Comparison of ENCODE assay signal across 8 mouse cellular contexts in the genomic region with DNA sequence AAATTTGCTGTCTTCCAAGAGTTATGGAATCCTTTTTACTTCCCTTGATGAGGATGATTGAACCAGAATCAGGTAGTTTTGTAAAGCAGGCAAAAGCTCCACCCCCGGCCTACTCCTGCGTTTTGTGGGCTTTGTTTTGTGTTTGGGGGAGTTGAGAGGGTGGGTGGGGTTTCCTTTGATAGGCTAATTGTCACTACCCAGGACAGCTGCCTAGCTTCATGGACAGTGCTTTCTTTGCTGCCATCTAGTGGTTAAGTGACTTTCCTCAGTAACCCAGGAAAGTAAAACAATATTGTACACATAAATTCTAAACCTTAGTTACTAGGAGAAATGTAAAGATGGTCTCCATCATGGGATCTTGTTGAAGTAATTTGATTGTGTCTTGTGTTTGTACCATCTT.
A peak's percentile ranks its signal among the peaks of the same experiment; 100 is the strongest.
DNase-seq lines count a peak whose midpoint lies in the region; ATAC-seq and TF ChIP-seq lines count a peak whose summit lies in the region.

No protein-coding gene starts in this region.

- ATAC-seq in kidney, embryonic 16.5 days (ENCODE audit: low FRiP score, low TSS enrichment) = no peak
- no peak for ATAC-seq in liver, embryonic 14.5 days (ENCODE audit: insufficient read depth)
- no peak for ATAC-seq in stomach, postnatal 0 days (ENCODE audit: low FRiP score, low TSS enrichment)

- H3K9me3 ChIP-seq in kidney, embryonic 16.5 days (ENCODE audit: low read length) = no peaks in the 10 kb centered on the region
- no peaks in the 10 kb centered on the region for H3K9me3 ChIP-seq in liver, embryonic 14.5 days (ENCODE audit: control insufficient read depth, low read length)
- no peaks in the 10 kb centered on the region for H3K9me3 ChIP-seq in stomach, postnatal 0 days (ENCODE audit: control insufficient read depth, low read length)

- peak; percentile 50 for DNase-seq in kidney, adult 2 months
- peak; percentile 64 for DNase-seq in A20 (ENCODE audit: low read depth, low spot score)
- DNase-seq in CD8-positive naive resting alpha-beta T cell, adult 2 months (ENCODE audit: low read depth in 2 of 2, low spot score in 2 of 2) = peak; percentile 16 to 49
- peak; percentile 84 for DNase-seq in embryo, embryonic 10.5 days (ENCODE audit: low spot score)
- DNase-seq in liver, embryonic 14.5 days (ENCODE audit: low read depth in 3 of 3, low spot score in 3 of 3) = peak; percentile 18 to 30 (median 26)
- DNase-seq in stomach, postnatal 0 days (ENCODE audit: low spot score) = no peak
- no peak for DNase-seq in right cerebral cortex, adult 2 months (ENCODE audit: low spot score in 2 of 2)

- H3K27me3 ChIP-seq in kidney, adult 2 months (replicated peaks; ENCODE audit: control insufficient read depth, insufficient read depth, low read length) = no peaks in the 10 kb centered on the region
- H3K27me3 ChIP-seq in kidney, embryonic 16.5 days (ENCODE audit: insufficient read depth, low read length) = no peaks in the 10 kb centered on the region
- H3K27me3 ChIP-seq in liver, embryonic 14.5 days (ENCODE audit: control insufficient read depth, insufficient read depth, low read length) = no peaks in the 10 kb centered on the region
- no peaks in the 10 kb centered on the region for H3K27me3 ChIP-seq in stomach, postnatal 0 days (ENCODE audit: control insufficient read depth, insufficient read depth, low read length)

- no peak for TF ChIP-seq POLR2A in kidney, adult 2 months (IDR thresholded peaks at IDR 0.05; ENCODE audit: low read depth, low read length)

- no peak for TF ChIP-seq EP300 in liver, embryonic 14.5 days (IDR thresholded peaks at IDR 0.05; ENCODE audit: low read depth)
- TF ChIP-seq EP300 in stomach, postnatal 0 days (optimal IDR thresholded peaks at IDR 0.05) = no peak

- no peak overlapping the region for H3K9ac ChIP-seq in kidney, embryonic 16.5 days (replicated peaks; ENCODE audit: low read length)
- H3K9ac ChIP-seq in liver, embryonic 14.5 days (replicated peaks) = no peak overlapping the region
- H3K9ac ChIP-seq in stomach, postnatal 0 days (ENCODE audit: low read length) = no peak overlapping the region

- H3K4me2 ChIP-seq in kidney, embryonic 16.5 days (replicated peaks; ENCODE audit: low read depth, low read length) = no peak overlapping the region
- H3K4me2 ChIP-seq in liver, embryonic 14.5 days (ENCODE audit: low read depth) = no peak overlapping the region
- H3K4me2 ChIP-seq in stomach, postnatal 0 days (replicated peaks; ENCODE audit: low read depth) = no peak overlapping the region

- 0 out of 2 replicates have a peak, but pooled peaks have one; percentile 27 for TF ChIP-seq CTCF in kidney, adult 2 months (conservative IDR thresholded peaks at IDR 0.05; ENCODE audit: insufficient read depth, insufficient read length, low read depth, low read length)
- peak; percentile 64 for TF ChIP-seq CTCF in liver, embryonic 14.5 days (IDR thresholded peaks at IDR 0.05; ENCODE audit: low read depth)
- TF ChIP-seq CTCF in stomach, postnatal 0 days (IDR thresholded peaks at IDR 0.05; ENCODE audit: low read depth) = peak; percentile 82

- 12% methylated on average over 2 of the region's 2 CpGs for WGBS in kidney, adult 2 months
- WGBS in kidney, embryonic 16.5 days = 0% methylated on average over 2 of the region's 2 CpGs
- 2% methylated on average over 2 of the region's 2 CpGs for WGBS in liver, embryonic 14.5 days (ENCODE audit: insufficient replicate concordance)
- 0% methylated on average over 2 of the region's 2 CpGs for WGBS in stomach, postnatal 0 days

- H3K27ac ChIP-seq in kidney, adult 2 months (ENCODE audit: insufficient read depth, low read depth, low read length) = no peak overlapping the region
- no peak overlapping the region for H3K27ac ChIP-seq in kidney, embryonic 16.5 days (ENCODE audit: low read length)
- no peak overlapping the region for H3K27ac ChIP-seq in liver, embryonic 14.5 days
- no peak overlapping the region for H3K27ac ChIP-seq in stomach, postnatal 0 days (replicated peaks)

- H3K4me3 ChIP-seq in kidney, adult 2 months (ENCODE audit: insufficient read depth, low read depth, low read length) = no peak overlapping the region
- H3K4me3 ChIP-seq in kidney, embryonic 16.5 days (ENCODE audit: low read length) = no peak overlapping the region
- H3K4me3 ChIP-seq in liver, embryonic 14.5 days (ENCODE audit: insufficient read depth in 1 of 2, low read depth in 2 of 2, low read length in 2 of 2) = no peak overlapping the region
- H3K4me3 ChIP-seq in stomach, postnatal 0 days (ENCODE audit: low read depth, low read length) = no peak overlapping the region

- no peaks in the 10 kb centered on the region for H3K4me1 ChIP-seq in kidney, adult 2 months (ENCODE audit: control insufficient read depth, insufficient read depth, low read length)
- no peaks in the 10 kb centered on the region for H3K4me1 ChIP-seq in kidney, embryonic 16.5 days (ENCODE audit: insufficient read depth, low read length)
- H3K4me1 ChIP-seq in liver, embryonic 14.5 days (replicated peaks; ENCODE audit: control insufficient read depth in 2 of 2, insufficient read depth in 2 of 2, low read length in 1 of 2) = no peaks in the 10 kb centered on the region
- no peaks in the 10 kb centered on the region for H3K4me1 ChIP-seq in stomach, postnatal 0 days (replicated peaks; ENCODE audit: control insufficient read depth, insufficient read depth)

- H3K36me3 ChIP-seq in kidney, adult 2 months (ENCODE audit: control insufficient read depth, insufficient read depth, low read length) = no peaks in the 10 kb centered on the region
- peaks cover 10% of the 10 kb centered on the region; the same call in 1 of the 2 replicates for H3K36me3 ChIP-seq in kidney, embryonic 16.5 days (ENCODE audit: insufficient read depth, low read length)
- no peaks in the 10 kb centered on the region for H3K36me3 ChIP-seq in liver, embryonic 14.5 days (replicated peaks; ENCODE audit: control insufficient read depth, insufficient read depth, low read depth)
- no peaks in the 10 kb centered on the region for H3K36me3 ChIP-seq in stomach, postnatal 0 days (ENCODE audit: control insufficient read depth, insufficient read depth, low read length)

Comparison
In these comparisons a context has a peak if more than half of its experiments do, and no peak if none do; other contexts are left out.
1. DNase-seq: peak in kidney, adult 2 months (single experiment), A20 (single experiment), CD8-positive naive resting alpha-beta T cell, adult 2 months (2 of 2), embryo, embryonic 10.5 days (single experiment) and liver, embryonic 14.5 days (3 of 3); none in stomach, postnatal 0 days (single experiment) and right cerebral cortex, adult 2 months (0 of 2).
2. CTCF ChIP-seq: peak in every context shown above with its lines; median percentile 82 in stomach, postnatal 0 days; 64 in liver, embryonic 14.5 days; 27 in kidney, adult 2 months.